Comparison of ENCODE assay signal across 23 mouse cellular contexts in genomic region chr11:111054854-111055822, GRCm38 (mm10). TPM values are rescaled to one million over a fixed set of nuclear protein-coding genes. Genes with fewer than 3 reads are reported as not detected.
DNase-seq lines count a peak whose midpoint lies in the region; ATAC-seq and TF ChIP-seq lines count a peak whose summit lies in the region.
"Had no signal": no experiment of that assay in that cellular context is flagged by ENCODE, and none has a peak within 500 bp of the region (broad histone marks: within the 10 kb centered on the region; RNA-seq: fewer than 3 reads in every experiment).

No protein-coding gene starts in this region.

- no peaks in the 10 kb centered on the region for H3K27me3 ChIP-seq in C2C12 (ENCODE audit: control insufficient read depth, insufficient read depth, insufficient read length)
- no peaks in the 10 kb centered on the region for H3K27me3 ChIP-seq in myocyte (ENCODE audit: control insufficient read depth, insufficient read depth, insufficient read length)
- H3K27me3 ChIP-seq: embryonic facial prominence, embryonic 13.5 days; hindbrain, embryonic 15.5 days; limb, embryonic 13.5 days; liver, embryonic 13.5 days; midbrain, embryonic 12.5 days; neural tube, embryonic 13.5 days had no signal

- no peaks in the 10 kb centered on the region for H3K36me3 ChIP-seq in C2C12 (ENCODE audit: control insufficient read depth, insufficient read depth)
- no peaks in the 10 kb centered on the region for H3K36me3 ChIP-seq in myocyte (ENCODE audit: control insufficient read depth, insufficient read depth)
- H3K36me3 ChIP-seq: embryonic facial prominence, embryonic 13.5 days; hindbrain, embryonic 15.5 days; limb, embryonic 13.5 days; liver, embryonic 13.5 days; midbrain, embryonic 12.5 days; neural tube, embryonic 13.5 days had no signal

- TF ChIP-seq CTCF in C2C12 (IDR thresholded peaks at IDR 0.05; ENCODE audit: control insufficient read depth, insufficient read depth, insufficient read length), result no peak

- no peaks in the 10 kb centered on the region for H3K79me3 ChIP-seq in C2C12 (ENCODE audit: low read depth)

- peak; percentile 31 for DNase-seq in layer of hippocampus, adult 11-12 months (ENCODE audit: low spot score)
- no peak for DNase-seq in layer of hippocampus, postnatal 10 days (ENCODE audit: low spot score in 2 of 2)
- DNase-seq in T-cell, adult 2 months (ENCODE audit: low spot score), result no peak
- no peak for DNase-seq in testis, postnatal 10 days (ENCODE audit: low spot score)
- DNase-seq: cerebellum, adult 18-20 months; gastrocnemius, postnatal 10 days; heart, adult 2 months; heart, postnatal 36 days; kidney, adult 11 months; kidney, postnatal 10 days; liver, embryonic 13.5 days; lung, embryonic 14.5 days; lung, postnatal 4 days; thymus, adult 2 months had no signal

- H3ac ChIP-seq in C2C12 (ENCODE audit: control insufficient read depth, insufficient read length, low read depth) (no peak overlapping the region), myocyte (ENCODE audit: control insufficient read depth, insufficient read length) (no peak overlapping the region)

- peak overlapping the region; percentile 49 for H3K4me2 ChIP-seq in myocyte (ENCODE audit: low read depth)
- H3K4me2 ChIP-seq: embryonic facial prominence, embryonic 13.5 days; hindbrain, embryonic 15.5 days; limb, embryonic 13.5 days; liver, embryonic 13.5 days; lung, embryonic 14.5 days; midbrain, embryonic 12.5 days; neural tube, embryonic 13.5 days had no signal

- TF ChIP-seq POLR2A in myocyte (IDR thresholded peaks at IDR 0.05; ENCODE audit: insufficient read length, low read depth), result no peak

- H3K79me2 ChIP-seq in C2C12 (ENCODE audit: control insufficient read depth, insufficient read depth) (no peaks in the 10 kb centered on the region), myocyte (ENCODE audit: control insufficient read depth, insufficient read depth) (no peaks in the 10 kb centered on the region)

- peak; percentile 71 for ATAC-seq in common myeloid progenitor, adult 5-6 weeks (replicated peaks; ENCODE audit: low read depth, poor library complexity, severe bottlenecking)
- ATAC-seq: CD4-positive, CD25-positive, alpha-beta regulatory T cell, adult 4 months had no signal

- H3K4me3 ChIP-seq in C2C12 (ENCODE audit: insufficient read depth, poor library complexity, severe bottlenecking) (no peak overlapping the region), myocyte (no peak overlapping the region)
- H3K4me3 ChIP-seq: embryonic facial prominence, embryonic 13.5 days; heart, adult 2 months; hindbrain, embryonic 15.5 days; limb, embryonic 13.5 days; liver, embryonic 13.5 days; midbrain, embryonic 12.5 days; neural tube, embryonic 13.5 days had no signal

TF ChIP-seq in C2C12, 6 proteins besides CTCF, POLR2A, EP300 and RAD21:
- TF ChIP-seq FOSL1 (IDR thresholded peaks at IDR 0.05; ENCODE audit: insufficient read depth, low read length, poor library complexity, severe bottlenecking) (no peak), CEBPB (IDR thresholded peaks at IDR 0.05; ENCODE audit: low read depth) (peak; percentile 90), MAX (IDR thresholded peaks at IDR 0.05) (no peak), MYOD1 (IDR thresholded peaks at IDR 0.05; ENCODE audit: control insufficient read depth, insufficient read length, low read depth) (no peak), MYOG (IDR thresholded peaks at IDR 0.05; ENCODE audit: control insufficient read depth, extremely low read depth, insufficient read length) (no peak)

TF ChIP-seq in myocyte, 11 proteins besides CTCF, POLR2A, EP300 and RAD21:
- peak; percentile 98 for TF ChIP-seq CEBPB (IDR thresholded peaks at IDR 0.05; ENCODE audit: insufficient read depth, poor library complexity, severe bottlenecking)
- no peak for TF ChIP-seq REST (IDR thresholded peaks at IDR 0.05; ENCODE audit: insufficient read depth, insufficient read length)
TF ChIP-seq in myocyte: peak in this region for 1.

RNA-seq across cellular contexts. Expression of gene Kcnj2, which starts 10.8 kb away (rescaled TPM):
- total RNA-seq in layer of hippocampus, postnatal 10 days (2021), result 1 to 10 TPM; 5.4 to 5.9 TPM
- 0.16 TPM for polyA plus RNA-seq in C2C12 (2012; fragmentation: generic; extraction: Trizol)
- total RNA-seq in common myeloid progenitor, adult 5-6 weeks (2017), result 2.2 and 2.6 TPM in 2 replicates
- 2.0 TPM for polyA plus RNA-seq in myocyte (2012; fragmentation: generic; extraction: Trizol)
- polyA plus RNA-seq: CD4-positive, CD25-positive, alpha-beta regulatory T cell, adult 4 months had no signal
